Mouse (Mus musculus): ENCODE measurements around the gene Ing5. TPM values are rescaled to one million over a fixed set of nuclear protein-coding genes. Genes with fewer than 3 reads are reported as not detected.
"Not testable (repeated sequence)": the region's sequence is repeated elsewhere in the genome, so short reads cannot be mapped to it uniquely, and the experiment has no call there.

Ing5 gene
- polyA plus RNA-seq, 1 experiment from 2014 or later: 6.0 TPM

DNA sequence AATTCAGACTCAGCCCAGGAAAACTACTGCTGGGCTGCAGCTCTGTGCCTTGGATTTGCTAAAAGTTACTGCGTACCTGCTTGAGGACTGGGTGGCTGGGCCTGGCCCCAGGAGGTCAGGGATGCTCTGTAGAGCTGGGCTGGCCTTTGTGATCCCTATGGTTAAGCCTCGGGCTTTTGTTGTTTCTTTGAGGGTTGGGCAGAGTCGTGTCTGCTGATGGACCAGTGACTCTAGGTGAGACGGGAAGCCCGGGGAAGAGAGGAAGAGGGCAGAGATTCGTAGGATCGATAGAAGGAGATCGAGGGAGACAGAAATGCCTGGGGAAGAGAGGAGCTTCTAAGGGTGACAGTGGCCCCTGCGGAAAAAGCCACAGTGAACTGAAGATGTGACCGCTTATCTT, 20.8 kb downstream of the Ing5 start, which contains the start of gene D2hgdh:
Gene D2hgdh, plus strand, starts transcription at position 301 of the 400 bp plus-strand sequence.
- Histone ChIP-seq H3K36me3 (ENCODE audit: control insufficient read depth, insufficient read depth) (peaks cover 22% of the 10 kb centered on the region), H3K4me1 (replicated peaks; ENCODE audit: control insufficient read depth, insufficient read depth, low read length) (no peaks in the 10 kb centered on the region), H3K4me3 (ENCODE audit: low read depth, low read length) (peak within 1 kb of the TSS; percentile 49), H3K9me3 (ENCODE audit: control insufficient read depth) (no peaks in the 10 kb centered on the region), H3K27ac (ENCODE audit: low read depth, low read length) (peak within 1 kb of the TSS; percentile 96), H3K4me2 (replicated peaks; ENCODE audit: low read depth) (peak within 1 kb of the TSS; percentile 82), H3K27me3 (replicated peaks; ENCODE audit: control insufficient read depth, insufficient read depth, low read length) (no peaks in the 10 kb centered on the region), H3K9ac (ENCODE audit: low read depth, low read length) (peak within 1 kb of the TSS; percentile 58)
- TF ChIP-seq CTCF (IDR thresholded peaks at IDR 0.05; ENCODE audit: low read depth): no peak
- 4% methylated on average over 10 of the region's 10 CpGs for WGBS
- peak; percentile 3; the same call in 1 of the 2 replicates for ATAC-seq

DNA sequence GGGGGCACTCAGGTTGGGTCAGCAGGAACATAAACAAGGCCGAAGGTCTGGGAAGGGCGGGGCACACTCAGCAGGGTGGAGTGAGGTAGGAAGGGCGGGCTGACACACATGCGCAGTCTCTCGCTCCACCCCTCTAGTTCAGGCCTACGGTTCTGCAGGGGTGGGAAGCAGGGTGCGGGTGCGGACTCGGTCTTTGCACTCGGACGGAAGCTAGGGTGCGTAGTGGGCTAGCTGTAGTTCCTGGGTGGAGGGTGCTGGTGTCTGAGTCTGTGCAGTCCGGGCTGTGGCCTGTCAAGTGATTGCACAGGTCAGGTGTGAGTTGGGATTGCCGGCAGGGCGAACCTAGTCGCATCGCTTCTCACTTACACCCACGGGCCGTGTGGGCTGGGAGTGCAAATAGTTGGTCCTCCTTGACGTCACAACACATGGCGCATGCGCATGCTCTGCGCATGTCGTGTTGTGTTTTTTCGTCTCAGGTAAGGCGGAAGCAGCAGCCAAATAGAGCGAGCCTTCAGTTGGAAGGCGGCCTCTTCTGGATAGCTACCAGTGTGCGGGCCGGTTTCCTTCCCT, 21.4 kb downstream of the Ing5 start:
- Histone ChIP-seq H3K36me3 (ENCODE audit: control insufficient read depth, insufficient read depth) (peaks cover 20% of the 10 kb centered on the region; the same call in 1 of the 2 replicates), H3K27me3 (replicated peaks; ENCODE audit: control insufficient read depth, insufficient read depth, low read length) (no peaks in the 10 kb centered on the region), H3K4me3 (ENCODE audit: low read depth, low read length) (peak overlapping the region; percentile 49), H3K27ac (ENCODE audit: low read depth, low read length) (peak overlapping the region; percentile 96), H3K4me1 (replicated peaks; ENCODE audit: control insufficient read depth, insufficient read depth, low read length) (no peaks in the 10 kb centered on the region), H3K9ac (ENCODE audit: low read depth, low read length) (peak overlapping the region; percentile 58), H3K9me3 (ENCODE audit: control insufficient read depth) (no peaks in the 10 kb centered on the region), H3K4me2 (replicated peaks; ENCODE audit: low read depth) (peak overlapping the region; percentile 82)
- WGBS: under 1% methylated on average over 30 of the region's 30 CpGs
- TF ChIP-seq CTCF (IDR thresholded peaks at IDR 0.05; ENCODE audit: low read depth): peak; percentile 53
- ATAC-seq: peak; percentile 96

DNA sequence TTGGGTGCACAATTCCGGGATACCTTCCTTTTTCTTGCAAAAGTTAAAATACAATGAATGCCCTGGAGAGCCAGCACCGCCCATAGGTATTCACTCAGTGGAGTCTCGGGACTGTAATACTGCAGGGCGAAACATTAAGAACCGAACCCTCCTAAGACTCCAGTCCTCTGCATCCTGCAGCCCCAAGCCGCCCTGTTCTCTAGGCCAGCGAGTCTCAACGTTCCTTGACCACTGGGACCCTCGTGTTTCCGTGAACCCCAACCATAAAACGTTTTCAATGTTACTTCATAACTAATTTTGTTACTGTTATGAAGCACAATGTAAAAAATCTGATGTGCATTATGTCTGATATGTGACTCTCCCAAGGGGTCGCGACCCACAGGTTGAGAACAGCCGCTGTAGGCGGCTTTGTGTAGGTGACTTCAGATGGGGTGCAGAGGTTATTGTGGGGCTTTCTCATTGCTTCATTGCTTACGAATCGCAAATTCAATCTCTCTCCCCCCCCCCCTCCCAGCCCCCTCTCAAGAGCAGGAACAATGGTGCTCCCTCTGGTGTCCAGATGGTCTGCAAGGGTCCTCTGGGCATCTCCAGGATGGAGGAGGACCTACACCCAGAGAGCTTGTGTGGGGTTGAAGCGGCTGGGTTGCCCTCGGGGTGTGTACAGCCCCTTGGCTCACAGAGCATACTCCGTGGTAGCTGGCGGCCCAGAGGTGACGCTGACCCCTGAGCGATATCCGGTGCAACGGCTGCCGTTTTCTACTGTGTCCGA, 22.2 kb downstream of the Ing5 start:
- TF ChIP-seq CTCF (IDR thresholded peaks at IDR 0.05; ENCODE audit: low read depth): peak; percentile 40; the same call in 1 of the 2 replicates
- peaks cover 14% of the 10 kb centered on the region; the same call in 1 of the 2 replicates for H3K36me3 ChIP-seq (ENCODE audit: control insufficient read depth, insufficient read depth)
- peak overlapping the region; percentile 82 for H3K4me2 ChIP-seq (replicated peaks; ENCODE audit: low read depth)
- ATAC-seq: no peak
- no peaks in the 10 kb centered on the region for H3K9me3 ChIP-seq (ENCODE audit: control insufficient read depth)
- H3K4me1 ChIP-seq (replicated peaks; ENCODE audit: control insufficient read depth, insufficient read depth, low read length): no peaks in the 10 kb centered on the region
- peak overlapping the region; percentile 58 for H3K9ac ChIP-seq (ENCODE audit: low read depth, low read length)
- no peaks in the 10 kb centered on the region for H3K27me3 ChIP-seq (replicated peaks; ENCODE audit: control insufficient read depth, insufficient read depth, low read length)
- peak overlapping the region; percentile 49 for H3K4me3 ChIP-seq (ENCODE audit: low read depth, low read length)
- H3K27ac ChIP-seq (ENCODE audit: low read depth, low read length): peak overlapping the region; percentile 96
- 35% methylated on average over 27 of the region's 27 CpGs for WGBS

DNA sequence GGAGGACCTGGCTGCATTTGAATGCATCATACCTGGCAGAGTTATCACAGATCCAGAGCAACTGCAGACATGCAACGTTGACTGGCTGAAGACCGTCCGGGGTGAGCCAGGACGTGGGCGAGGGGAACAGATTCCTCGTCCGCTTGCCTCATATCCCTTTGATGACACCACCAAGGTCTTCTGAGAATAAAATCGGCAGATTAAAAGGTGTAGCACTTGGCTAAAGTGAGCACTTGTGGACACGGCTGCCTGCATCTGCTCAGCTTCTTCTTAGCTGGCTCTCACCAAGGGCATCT, 22.7 kb downstream of the Ing5 start:
- H3K36me3 ChIP-seq (ENCODE audit: control insufficient read depth, insufficient read depth): peaks cover 8% of the 10 kb centered on the region; the same call in 1 of the 2 replicates
- peak overlapping the region; percentile 82 for H3K4me2 ChIP-seq (replicated peaks; ENCODE audit: low read depth)
- H3K4me3 ChIP-seq (ENCODE audit: low read depth, low read length): no peak overlapping the region
- H3K27me3 ChIP-seq (replicated peaks; ENCODE audit: control insufficient read depth, insufficient read depth, low read length): no peaks in the 10 kb centered on the region
- WGBS: 92% methylated on average over 9 of the region's 9 CpGs
- no peak for TF ChIP-seq CTCF (IDR thresholded peaks at IDR 0.05; ENCODE audit: low read depth)
- H3K9ac ChIP-seq (ENCODE audit: low read depth, low read length): no peak overlapping the region
- H3K27ac ChIP-seq (ENCODE audit: low read depth, low read length): no peak overlapping the region
- ATAC-seq: no peak
- H3K4me1 ChIP-seq (replicated peaks; ENCODE audit: control insufficient read depth, insufficient read depth, low read length): no peaks in the 10 kb centered on the region
- H3K9me3 ChIP-seq (ENCODE audit: control insufficient read depth): no peaks in the 10 kb centered on the region

DNA sequence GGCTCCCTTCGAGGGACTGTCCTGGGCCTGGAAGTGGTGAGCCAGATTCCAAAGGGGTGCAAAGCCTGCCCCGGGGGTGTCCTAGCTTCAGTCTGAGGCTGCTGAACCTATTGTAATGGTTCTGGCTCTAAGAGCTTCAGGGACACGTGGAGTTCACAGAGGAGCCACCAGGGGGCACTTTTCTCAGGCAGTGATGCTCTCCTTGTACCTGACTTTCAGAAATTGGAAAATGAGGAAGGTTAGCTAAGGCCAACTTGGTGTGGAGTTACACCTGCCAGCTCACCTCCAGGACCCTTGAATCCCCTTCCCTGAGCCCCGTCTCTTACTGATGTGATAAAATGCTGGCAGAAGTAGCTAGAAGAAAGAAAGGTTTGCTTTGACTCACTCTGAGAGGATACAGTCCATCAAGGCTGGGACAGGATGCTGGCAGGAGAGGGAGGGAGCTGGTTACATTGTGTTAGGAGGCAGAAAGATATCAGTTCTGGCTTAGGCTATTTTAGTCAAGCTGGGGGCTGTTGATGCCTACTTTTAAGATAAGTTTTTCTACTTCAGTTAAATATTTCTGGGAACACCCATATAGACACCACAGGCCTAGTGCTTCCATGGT, 29.1 kb downstream of the Ing5 start:
- H3K27ac ChIP-seq (ENCODE audit: low read depth, low read length); H3K27me3 ChIP-seq (replicated peaks; ENCODE audit: control insufficient read depth, insufficient read depth, low read length); H3K9ac ChIP-seq (ENCODE audit: low read depth, low read length); H3K9me3 ChIP-seq (ENCODE audit: control insufficient read depth); H3K4me3 ChIP-seq (ENCODE audit: low read depth, low read length); H3K4me1 ChIP-seq (replicated peaks; ENCODE audit: control insufficient read depth, insufficient read depth, low read length); H3K4me2 ChIP-seq (replicated peaks; ENCODE audit: low read depth): not testable (repeated sequence)
- peak; percentile 52 for TF ChIP-seq CTCF (IDR thresholded peaks at IDR 0.05; ENCODE audit: low read depth)
- peaks cover 18% of the 10 kb centered on the region for H3K36me3 ChIP-seq (ENCODE audit: control insufficient read depth, insufficient read depth)
- ATAC-seq: peak; percentile 53
- WGBS: 77% methylated on average over 3 of the region's 4 CpGs

DNA sequence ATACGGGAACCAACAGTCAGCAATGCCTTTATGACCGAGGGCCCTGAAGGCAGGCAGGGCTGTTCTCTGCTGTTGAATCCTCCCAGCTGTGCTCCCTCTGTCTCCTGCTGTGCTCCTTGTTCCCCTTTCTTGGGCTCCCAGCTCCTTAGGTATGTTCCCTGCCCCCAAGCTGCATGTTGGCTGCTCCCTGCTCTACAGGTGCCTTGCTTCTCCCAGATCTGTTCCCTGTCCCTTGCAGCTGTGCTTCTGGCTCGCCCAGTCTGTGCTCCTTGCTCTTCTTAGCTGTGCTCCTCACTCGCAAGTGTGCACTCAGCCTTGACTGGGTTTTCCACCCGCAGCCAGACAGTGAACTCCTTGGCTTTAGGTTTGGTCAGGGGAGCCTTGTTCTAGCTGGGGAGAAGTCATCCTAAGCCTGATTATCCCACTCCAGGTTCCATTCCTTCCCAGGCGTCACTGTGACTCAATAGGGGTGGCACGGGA, 30.9 kb downstream of the Ing5 start:
- Histone ChIP-seq H3K4me2 (replicated peaks; ENCODE audit: low read depth) (no peak overlapping the region), H3K36me3 (ENCODE audit: control insufficient read depth, insufficient read depth) (peaks cover 19% of the 10 kb centered on the region), H3K4me1 (replicated peaks; ENCODE audit: control insufficient read depth, insufficient read depth, low read length) (no peaks in the 10 kb centered on the region), H3K9me3 (ENCODE audit: control insufficient read depth) (no peaks in the 10 kb centered on the region), H3K9ac (ENCODE audit: low read depth, low read length) (no peak overlapping the region), H3K27me3 (replicated peaks; ENCODE audit: control insufficient read depth, insufficient read depth, low read length) (no peaks in the 10 kb centered on the region), H3K27ac (ENCODE audit: low read depth, low read length) (no peak overlapping the region), H3K4me3 (ENCODE audit: low read depth, low read length) (no peak overlapping the region)
- 86% methylated on average over 7 of the region's 7 CpGs for WGBS
- TF ChIP-seq CTCF (IDR thresholded peaks at IDR 0.05; ENCODE audit: low read depth): no peak
- ATAC-seq: no peak
